Mouse (Mus musculus): ENCODE data around the gene Id2. TPM values are rescaled to one million over a fixed set of nuclear protein-coding genes. Genes with fewer than 3 reads are reported as not detected.
A peak's percentile ranks its signal among the peaks of the same experiment; 100 is the strongest.

Id2 gene
- polyA plus RNA-seq, 1 experiment, result 88.2 TPM

DNA sequence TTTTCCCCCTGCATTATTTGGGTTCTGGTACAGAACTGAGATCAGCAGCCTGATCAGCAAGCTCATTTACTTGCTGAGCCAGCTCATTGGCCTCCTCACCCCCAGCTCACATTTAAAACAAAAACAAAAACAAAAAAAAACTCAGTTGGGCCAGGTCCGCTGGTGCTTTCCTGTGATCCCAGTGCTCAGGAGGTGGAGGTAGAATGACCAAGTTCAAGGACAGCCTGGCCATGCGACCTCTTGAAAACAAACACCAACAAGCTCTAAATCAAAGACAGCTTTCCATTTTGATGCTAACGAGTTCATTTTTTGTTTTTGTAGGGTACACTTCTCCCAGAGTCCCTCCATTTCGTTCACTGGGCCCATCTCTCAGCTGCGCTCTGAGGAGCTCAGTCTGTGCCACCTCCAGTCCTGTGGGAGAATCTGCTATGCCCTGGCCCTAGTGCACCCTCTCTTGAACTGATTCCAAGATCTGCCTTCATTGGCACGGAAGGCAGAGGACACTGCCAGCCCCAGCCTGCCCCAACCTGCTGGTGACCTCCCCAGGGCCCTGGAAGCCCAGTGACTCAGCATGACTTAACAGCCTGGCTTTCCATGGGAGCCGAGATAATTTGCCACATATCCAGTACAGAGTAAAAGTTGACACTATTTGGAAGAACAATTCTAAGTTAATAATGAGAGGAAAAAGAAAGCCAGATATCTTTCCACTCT, 13.2 kb upstream of the Id2 start:
- WGBS, result 64% methylated on average over 7 of the region's 7 CpGs
- no peak overlapping the region for H3K27ac ChIP-seq (ENCODE audit: insufficient read depth, low read depth, low read length)
- TF ChIP-seq POLR2A (IDR thresholded peaks at IDR 0.05; ENCODE audit: low read depth, low read length), result no peak
- no peak for TF ChIP-seq CTCF (IDR thresholded peaks at IDR 0.05; ENCODE audit: extremely low read depth, insufficient read length, insufficient replicate concordance, low read depth, low read length)

DNA sequence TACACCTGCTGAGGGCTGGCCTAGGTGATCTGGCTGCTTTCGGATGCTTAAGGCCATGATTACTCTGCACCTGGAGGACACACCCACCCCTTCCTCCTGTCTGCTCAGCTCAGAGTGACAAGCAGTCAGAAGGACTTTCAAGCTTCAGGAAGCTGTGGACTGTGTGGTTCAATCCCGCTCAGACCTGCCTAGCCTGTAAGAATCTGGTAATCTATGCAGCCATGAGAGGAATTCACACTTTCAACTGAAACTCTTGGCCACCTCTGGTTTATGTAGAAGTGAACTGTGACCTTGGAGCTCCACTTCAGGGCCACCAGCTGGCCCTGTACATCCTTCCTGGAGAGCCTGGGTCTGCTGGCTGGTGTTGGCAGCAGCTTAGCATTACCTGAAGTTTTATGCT, 11.9 kb upstream of the Id2 start:
- 34% methylated on average over 2 of the region's 2 CpGs for WGBS
- H3K27me3 ChIP-seq (ENCODE audit: control insufficient read depth, insufficient read depth, low read length), result no peaks in the 10 kb centered on the region
- no peak overlapping the region for H3K27ac ChIP-seq (ENCODE audit: insufficient read depth, low read depth, low read length)
- no peaks in the 10 kb centered on the region for H3K36me3 ChIP-seq (ENCODE audit: control insufficient read depth, insufficient read depth, low read length)
- H3K4me3 ChIP-seq (ENCODE audit: low read depth, low read length), result no peak overlapping the region
- H3K4me1 ChIP-seq (ENCODE audit: control insufficient read depth, insufficient read depth, insufficient read length, low read length), result peaks cover 10% of the 10 kb centered on the region; the same call in 1 of the 2 replicates
- TF ChIP-seq CTCF (IDR thresholded peaks at IDR 0.05; ENCODE audit: extremely low read depth, insufficient read length, insufficient replicate concordance, low read depth, low read length) (no peak), POLR2A (IDR thresholded peaks at IDR 0.05; ENCODE audit: low read depth, low read length) (no peak)

More for the DNA sequence above, 13.2 kb upstream of the Id2 start:
- H3K4me3 ChIP-seq (ENCODE audit: low read depth, low read length), result no peak overlapping the region
- H3K4me1 ChIP-seq (ENCODE audit: control insufficient read depth, insufficient read depth, insufficient read length, low read length), result peaks cover 10% of the 10 kb centered on the region; the same call in 1 of the 2 replicates
- no peaks in the 10 kb centered on the region for H3K27me3 ChIP-seq (ENCODE audit: control insufficient read depth, insufficient read depth, low read length)
- no peaks in the 10 kb centered on the region for H3K36me3 ChIP-seq (ENCODE audit: control insufficient read depth, insufficient read depth, low read length)

DNA sequence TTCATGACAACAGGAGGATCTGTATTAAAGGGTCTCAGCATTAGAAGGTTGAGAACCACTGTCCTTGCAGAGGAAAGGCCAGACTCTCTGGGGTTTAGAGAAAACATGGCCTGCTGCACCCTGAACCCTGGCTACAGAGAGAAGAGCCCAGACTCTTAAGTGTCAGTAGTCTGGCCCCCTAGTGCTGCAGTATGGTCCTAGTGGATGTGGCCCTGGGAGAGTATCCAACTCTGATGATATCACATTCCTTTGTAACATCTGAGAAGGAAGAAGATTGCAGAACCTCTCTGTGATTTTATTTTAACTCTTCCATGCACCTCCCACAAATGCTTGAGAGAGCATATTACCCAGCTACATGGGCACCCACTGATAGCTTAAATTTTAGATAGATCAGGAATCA, 7.6 kb upstream of the Id2 start:
- TF ChIP-seq CTCF (IDR thresholded peaks at IDR 0.05; ENCODE audit: extremely low read depth, insufficient read length, insufficient replicate concordance, low read depth, low read length) (no peak), POLR2A (IDR thresholded peaks at IDR 0.05; ENCODE audit: low read depth, low read length) (no peak)
- Histone ChIP-seq H3K27me3 (ENCODE audit: control insufficient read depth, insufficient read depth, low read length) (no peaks in the 10 kb centered on the region), H3K36me3 (ENCODE audit: control insufficient read depth, insufficient read depth, low read length) (no peaks in the 10 kb centered on the region), H3K27ac (ENCODE audit: insufficient read depth, low read depth, low read length) (no peak overlapping the region), H3K4me3 (ENCODE audit: low read depth, low read length) (no peak overlapping the region), H3K4me1 (ENCODE audit: control insufficient read depth, insufficient read depth, insufficient read length, low read length) (peaks cover 9% of the 10 kb centered on the region; the same call in 1 of the 2 replicates)

DNA sequence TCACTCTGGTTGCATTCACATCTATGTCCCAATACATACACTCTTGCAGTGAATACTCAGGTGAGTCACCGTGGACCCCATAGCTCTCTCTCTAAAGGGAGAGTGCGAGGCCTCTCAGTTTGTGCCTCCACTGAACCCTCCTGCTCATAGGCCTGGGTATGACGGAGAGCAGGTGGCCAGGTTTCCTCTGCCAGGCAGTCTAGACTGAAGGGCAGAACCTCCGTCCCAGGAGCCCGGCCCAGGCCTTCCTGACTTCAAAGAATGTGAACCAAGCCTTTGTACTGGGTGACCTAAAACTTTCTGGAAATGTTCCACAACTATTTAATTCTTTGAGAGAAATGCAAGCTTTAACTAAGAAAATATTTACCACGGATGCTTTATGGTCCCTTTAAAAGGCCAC, 7.0 kb upstream of the Id2 start:
- H3K27ac ChIP-seq (ENCODE audit: insufficient read depth, low read depth, low read length), result no peak overlapping the region
- peaks cover 7% of the 10 kb centered on the region; the same call in 1 of the 2 replicates for H3K4me1 ChIP-seq (ENCODE audit: control insufficient read depth, insufficient read depth, insufficient read length, low read length)
- no peaks in the 10 kb centered on the region for H3K27me3 ChIP-seq (ENCODE audit: control insufficient read depth, insufficient read depth, low read length)
- 81% methylated on average over 6 of the region's 6 CpGs for WGBS
- no peaks in the 10 kb centered on the region for H3K36me3 ChIP-seq (ENCODE audit: control insufficient read depth, insufficient read depth, low read length)
- H3K4me3 ChIP-seq (ENCODE audit: low read depth, low read length), result no peak overlapping the region
- TF ChIP-seq POLR2A (IDR thresholded peaks at IDR 0.05; ENCODE audit: low read depth, low read length) (no peak), CTCF (IDR thresholded peaks at IDR 0.05; ENCODE audit: extremely low read depth, insufficient read length, insufficient replicate concordance, low read depth, low read length) (no peak)

DNA sequence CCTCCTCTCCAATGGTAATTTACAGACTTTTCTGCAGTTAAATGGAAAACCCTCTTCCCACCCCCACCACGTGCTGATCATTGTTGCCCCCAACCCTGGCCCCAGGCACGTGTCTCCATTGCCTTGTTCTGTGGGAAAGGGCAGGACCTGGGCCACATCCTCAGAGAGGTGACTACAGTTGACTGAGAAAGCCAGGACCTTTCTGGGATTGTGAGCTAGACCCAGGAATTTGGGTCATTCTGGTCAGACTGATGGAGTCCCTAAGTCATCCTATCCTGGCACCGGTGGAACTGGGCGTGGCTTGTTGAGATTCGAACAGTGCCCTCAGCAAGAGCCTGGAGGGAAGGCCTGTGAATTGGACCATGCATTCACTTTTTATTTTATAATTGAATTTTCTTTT, 4.4 kb upstream of the Id2 start:
- no peak overlapping the region for H3K27ac ChIP-seq (ENCODE audit: insufficient read depth, low read depth, low read length)

DNA sequence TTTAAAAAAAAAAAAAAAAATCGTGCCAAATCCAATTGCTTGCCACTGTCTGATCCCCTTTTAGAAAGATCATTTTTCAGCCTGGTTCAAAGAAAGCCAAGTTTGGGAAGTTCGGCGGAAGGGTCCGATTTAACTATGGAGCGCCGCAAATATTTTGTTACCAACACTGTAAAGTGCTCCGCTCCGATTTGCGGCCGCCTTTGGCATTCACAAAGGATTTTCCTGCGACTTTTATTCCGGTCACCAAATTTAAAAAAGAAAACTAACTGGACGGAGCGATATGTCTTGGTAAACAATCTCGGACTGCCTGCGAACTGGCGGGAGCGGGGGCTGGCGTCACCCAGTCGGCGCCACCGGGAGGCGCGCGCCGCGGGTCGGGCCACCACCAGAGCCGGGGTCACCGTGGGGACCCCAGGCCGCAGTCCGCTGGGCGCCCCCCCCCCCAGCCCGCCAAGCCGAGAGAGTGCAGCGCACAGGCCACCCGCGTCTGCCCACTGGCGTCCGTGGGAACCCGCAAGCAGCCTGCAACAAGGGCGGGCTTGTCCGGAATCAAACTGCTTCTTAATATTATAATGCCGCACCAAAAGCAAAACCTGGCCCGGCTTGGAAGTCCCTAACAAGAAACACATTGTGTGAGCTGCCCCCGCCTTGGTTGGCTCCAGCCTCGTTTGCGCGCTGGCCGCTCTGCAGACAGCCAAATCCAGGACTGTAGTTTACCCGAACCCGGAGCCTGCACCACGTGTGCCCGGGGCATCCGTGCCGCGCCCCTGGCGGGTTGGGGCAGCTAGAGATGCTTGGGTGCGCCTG, 3.7 kb upstream of the Id2 start:
- H3K27me3 ChIP-seq (ENCODE audit: control insufficient read depth, insufficient read depth, low read length), result no peaks in the 10 kb centered on the region
- WGBS, result under 1% methylated on average over 59 of the region's 59 CpGs
- TF ChIP-seq POLR2A (IDR thresholded peaks at IDR 0.05; ENCODE audit: low read depth, low read length) (no peak; the same call in 1 of the 2 replicates), CTCF (IDR thresholded peaks at IDR 0.05; ENCODE audit: extremely low read depth, insufficient read length, insufficient replicate concordance, low read depth, low read length) (no peak)
- peak overlapping the region; percentile 58 for H3K27ac ChIP-seq (ENCODE audit: insufficient read depth, low read depth, low read length)
- peaks cover 10% of the 10 kb centered on the region; the same call in 1 of the 2 replicates for H3K4me1 ChIP-seq (ENCODE audit: control insufficient read depth, insufficient read depth, insufficient read length, low read length)
- no peaks in the 10 kb centered on the region for H3K36me3 ChIP-seq (ENCODE audit: control insufficient read depth, insufficient read depth, low read length)
- H3K4me3 ChIP-seq (ENCODE audit: low read depth, low read length), result peak overlapping the region; percentile 74

More for the DNA sequence above, 4.4 kb upstream of the Id2 start:
- Histone ChIP-seq H3K27me3 (ENCODE audit: control insufficient read depth, insufficient read depth, low read length) (no peaks in the 10 kb centered on the region), H3K36me3 (ENCODE audit: control insufficient read depth, insufficient read depth, low read length) (no peaks in the 10 kb centered on the region), H3K4me3 (ENCODE audit: low read depth, low read length) (no peak overlapping the region), H3K4me1 (ENCODE audit: control insufficient read depth, insufficient read depth, insufficient read length, low read length) (peaks cover 10% of the 10 kb centered on the region; the same call in 1 of the 2 replicates)
- 25% methylated on average over 5 of the region's 5 CpGs for WGBS
- no peak for TF ChIP-seq POLR2A (IDR thresholded peaks at IDR 0.05; ENCODE audit: low read depth, low read length)
- TF ChIP-seq CTCF (IDR thresholded peaks at IDR 0.05; ENCODE audit: extremely low read depth, insufficient read length, insufficient replicate concordance, low read depth, low read length), result no peak

Data from small intestine, adult 2 months (tissue).